Comparison of ENCODE assay signal across 13 mouse cellular contexts in the genomic region with DNA sequence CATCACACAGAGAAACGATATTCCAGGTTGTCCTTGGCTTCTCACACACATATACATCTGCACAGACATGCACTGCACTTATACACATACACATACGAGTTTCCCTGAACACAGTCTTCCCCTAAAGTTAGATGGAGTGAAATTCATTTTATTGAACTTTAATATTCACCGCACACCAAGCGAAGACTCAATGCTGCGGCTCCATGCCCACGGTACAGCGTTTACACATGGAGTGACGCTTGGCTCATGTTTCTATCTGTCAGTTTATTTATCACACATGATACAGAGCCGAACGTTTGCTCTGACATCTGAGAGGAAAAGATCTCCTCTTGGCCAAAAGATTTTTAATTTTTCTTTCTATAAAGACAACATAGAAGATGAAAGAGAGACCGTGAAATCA.
"Had no signal": no experiment of that assay in that cellular context is flagged by ENCODE, and none has a peak within 500 bp of the region (broad histone marks: within the 10 kb centered on the region; RNA-seq: fewer than 3 reads in every experiment).

No protein-coding gene starts in this region.

- H3K4me3 ChIP-seq: kidney, embryonic 15.5 days; liver, embryonic 13.5 days; neural tube, embryonic 13.5 days had no signal

- H3K9ac ChIP-seq: kidney, embryonic 15.5 days; liver, embryonic 13.5 days; liver, postnatal 0 days; neural tube, embryonic 13.5 days had no signal

- H3K27ac ChIP-seq: kidney, embryonic 15.5 days; liver, embryonic 13.5 days; neural tube, embryonic 13.5 days had no signal

- H3K36me3 ChIP-seq: kidney, embryonic 15.5 days; liver, embryonic 13.5 days; neural tube, embryonic 13.5 days had no signal

- H3K9me3 ChIP-seq: neural tube, embryonic 13.5 days had no signal

- H3K27me3 ChIP-seq: liver, embryonic 13.5 days; neural tube, embryonic 13.5 days had no signal

- ATAC-seq: liver, postnatal 0 days had no signal

- DNase-seq: kidney, adult 2 months; left cerebral cortex, postnatal 4 days; liver; liver, embryonic 13.5 days; liver, postnatal 0 days; midbrain, embryonic 14.5 days; retina, postnatal 1 day; right cerebral cortex, postnatal 4 days; spleen, adult 18-20 months; thymus, adult 18-20 months; thymus, postnatal 14 days had no signal

- H3K4me2 ChIP-seq: kidney, embryonic 15.5 days; liver, embryonic 13.5 days; neural tube, embryonic 13.5 days had no signal

- H3K4me1 ChIP-seq: kidney, embryonic 15.5 days; liver, embryonic 13.5 days; neural tube, embryonic 13.5 days had no signal
